In the genomic region with DNA sequence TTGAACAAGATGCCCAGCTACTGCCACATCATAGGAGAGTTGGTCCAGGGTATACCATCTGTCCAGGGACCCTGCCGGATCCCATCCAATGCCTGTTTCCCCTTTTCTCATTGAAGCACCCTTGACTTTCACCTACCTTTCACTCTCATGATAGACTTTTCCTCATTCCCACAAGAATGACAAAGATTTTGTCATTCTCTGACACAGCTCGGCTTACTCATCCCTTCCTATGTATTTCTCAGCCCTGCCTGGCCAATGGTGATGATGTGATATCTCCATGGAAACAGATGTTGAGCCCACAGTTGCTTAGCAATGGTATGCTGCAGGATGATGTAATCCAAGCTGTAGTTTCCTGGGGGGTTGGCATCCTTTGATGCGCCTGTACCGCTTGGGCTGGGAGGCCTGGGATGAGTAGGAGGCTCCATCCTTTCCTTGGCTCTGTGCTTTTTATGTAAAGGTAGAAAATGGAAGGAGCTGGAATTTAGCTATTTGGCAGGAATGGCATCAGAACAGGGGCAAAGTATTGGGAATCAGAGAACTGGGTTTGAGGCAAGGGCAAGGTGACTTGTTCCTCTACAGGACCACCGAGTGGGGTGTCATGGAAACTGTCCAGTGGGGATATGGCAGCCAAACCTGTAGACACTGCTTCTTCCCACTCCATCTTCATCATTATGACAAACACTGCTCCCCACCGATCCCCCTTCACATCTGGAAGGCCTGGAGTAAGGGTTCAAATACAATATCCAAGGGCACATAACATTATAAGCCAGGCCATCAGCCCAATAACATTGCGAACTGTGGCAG, we compare ENCODE assay signal across 11 mouse cellular contexts.
DNase-seq lines count a peak whose midpoint lies in the region; ATAC-seq and TF ChIP-seq lines count a peak whose summit lies in the region.
"Had no signal": no experiment of that assay in that cellular context is flagged by ENCODE, and none has a peak within 500 bp of the region (broad histone marks: within the 10 kb centered on the region; RNA-seq: fewer than 3 reads in every experiment).

No protein-coding gene starts in this region.

- no peak overlapping the region for H3K4me2 ChIP-seq in forebrain, embryonic 12.5 days
- H3K4me2 ChIP-seq: liver, embryonic 15.5 days had no signal

- no peaks in the 10 kb centered on the region for H3K36me3 ChIP-seq in forebrain, embryonic 12.5 days (replicated peaks)
- H3K36me3 ChIP-seq in forebrain, embryonic 10.5 days (replicated peaks) = no peaks in the 10 kb centered on the region
- H3K36me3 ChIP-seq: liver, embryonic 15.5 days had no signal

- H3K27me3 ChIP-seq in forebrain, embryonic 12.5 days = no peaks in the 10 kb centered on the region
- no peaks in the 10 kb centered on the region for H3K27me3 ChIP-seq in forebrain, embryonic 10.5 days (ENCODE audit: poor library complexity, severe bottlenecking)
- H3K27me3 ChIP-seq: liver, embryonic 15.5 days had no signal

- 83% methylated on average over 7 of the region's 7 CpGs for whole genome bisulfite sequencing in forebrain, embryonic 12.5 days
- 93% methylated on average over 7 of the region's 7 CpGs for whole genome bisulfite sequencing in forebrain, embryonic 10.5 days
- WGBS in olfactory bulb, adult 2 months = 58% methylated on average over 7 of the region's 7 CpGs

- H3K4me3 ChIP-seq in forebrain, embryonic 12.5 days (replicated peaks) = no peak overlapping the region
- H3K4me3 ChIP-seq in forebrain, embryonic 10.5 days = no peak overlapping the region
- H3K4me3 ChIP-seq in olfactory bulb, adult 2 months (ENCODE audit: insufficient read depth, low read depth, low read length) = no peak overlapping the region
- H3K4me3 ChIP-seq in gastrocnemius, adult 2 months = no peak overlapping the region
- H3K4me3 ChIP-seq: liver, embryonic 15.5 days had no signal

- peak; percentile 79; the same call in 1 of the 2 replicates for ATAC-seq in forebrain, embryonic 12.5 days (ENCODE audit: low FRiP score)
- peak; percentile 97 for ATAC-seq in frontal cortex, adult (ENCODE audit: low TSS enrichment)
- ATAC-seq in megakaryocyte, adult 5-6 weeks (ENCODE audit: poor library complexity, severe bottlenecking) = no peak

- no peak overlapping the region for H3K9ac ChIP-seq in forebrain, embryonic 12.5 days
- H3K9ac ChIP-seq: liver, embryonic 15.5 days had no signal

- no peak for TF ChIP-seq POLR2A in olfactory bulb, adult 2 months (IDR thresholded peaks at IDR 0.05; ENCODE audit: insufficient read depth, low read depth, low read length)

- H3K4me1 ChIP-seq in forebrain, embryonic 12.5 days = 0 out of 2 replicates have a peak, but pooled peaks cover 5% of the 10 kb centered on the region
- H3K4me1 ChIP-seq in forebrain, embryonic 10.5 days = no peaks in the 10 kb centered on the region
- H3K4me1 ChIP-seq in olfactory bulb, adult 2 months (ENCODE audit: control insufficient read depth, insufficient read depth, low read length) = peaks cover 17% of the 10 kb centered on the region
- H3K4me1 ChIP-seq: liver, embryonic 15.5 days had no signal

- no peaks in the 10 kb centered on the region for H3K9me3 ChIP-seq in forebrain, embryonic 12.5 days
- H3K9me3 ChIP-seq in forebrain, embryonic 10.5 days = no peaks in the 10 kb centered on the region
- H3K9me3 ChIP-seq: liver, embryonic 15.5 days had no signal

- TF ChIP-seq CTCF in olfactory bulb, adult 2 months (IDR thresholded peaks at IDR 0.05; ENCODE audit: insufficient read depth, low read depth, low read length) = no peak
- no peak for TF ChIP-seq CTCF in gastrocnemius, adult 2 months (IDR thresholded peaks at IDR 0.05)

- H3K27ac ChIP-seq in forebrain, embryonic 12.5 days = no peak overlapping the region
- no peak overlapping the region for H3K27ac ChIP-seq in forebrain, embryonic 10.5 days
- H3K27ac ChIP-seq in olfactory bulb, adult 2 months (ENCODE audit: insufficient read depth, low read depth, low read length) = peak overlapping the region; percentile 38
- H3K27ac ChIP-seq in gastrocnemius, adult 2 months = no peak overlapping the region
- H3K27ac ChIP-seq: liver, embryonic 15.5 days had no signal

- intact Hi-C loops in gastrocnemius, adult 2 months (cut with DNase I) = no loop called here

- no peak for DNase-seq in forebrain, embryonic 10.5 days (ENCODE audit: extremely low spot score, low spot score)
- DNase-seq in layer of hippocampus, postnatal 36 days = peak; percentile 58 to 64
- DNase-seq in gastrocnemius, adult 2 months = no peak
- no peak for DNase-seq in thymus, adult 18-20 months
- DNase-seq: B cell, adult 2 months; thymus, postnatal 36 days had no signal

Comparison
In these comparisons a context has a peak if more than half of its experiments do, and no peak if none do; other contexts are left out.
1. DNase-seq: peak in layer of hippocampus, postnatal 36 days (2 of 2); none in forebrain, embryonic 10.5 days (single experiment), gastrocnemius, adult 2 months (single experiment) and thymus, adult 18-20 months (0 of 2).